Mouse (Mus musculus) cerebellum, postnatal 14 days (tissue): ENCODE data around the gene Etl4.
A peak's percentile ranks its signal among the peaks of the same experiment; 100 is the strongest.

Experiments used
- DNase-seq, 2 experiments: peaks; one replicate each; pipeline ENCODE4 v3.0.0; 2021; ENCODE audit warnings: mixed read lengths in 2 of 2

Etl4 gene

DNA sequence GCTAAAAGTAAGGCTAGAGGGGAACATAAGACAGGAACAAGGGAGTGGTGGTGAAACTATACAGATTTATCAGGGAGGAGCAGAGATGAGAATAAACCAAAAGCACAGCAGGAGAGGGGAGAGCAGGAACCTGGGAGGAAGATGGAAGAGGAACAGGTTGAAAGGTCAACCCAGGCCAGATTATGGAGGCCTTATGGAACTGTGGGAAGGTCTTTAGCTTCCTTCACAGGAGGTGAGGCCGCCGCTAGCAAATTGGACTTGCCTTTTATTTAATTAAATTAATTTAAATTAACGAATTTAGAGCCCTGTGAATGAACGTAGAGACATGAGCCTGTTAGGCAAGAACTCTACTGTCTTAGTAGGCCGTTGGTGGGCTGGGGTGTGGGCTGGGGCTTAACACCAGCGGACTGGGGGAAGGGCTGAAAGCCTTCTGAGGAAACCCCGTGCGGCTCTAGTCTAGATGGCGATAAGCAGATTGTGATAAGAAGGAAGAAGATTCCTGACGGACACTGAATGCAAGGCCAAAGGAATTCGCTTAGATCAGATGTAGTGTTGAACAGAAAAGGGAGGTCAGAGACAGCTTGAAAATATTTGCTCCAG lies 612.2 kb downstream of the Etl4 start:
- DNase-seq: no peak

DNA sequence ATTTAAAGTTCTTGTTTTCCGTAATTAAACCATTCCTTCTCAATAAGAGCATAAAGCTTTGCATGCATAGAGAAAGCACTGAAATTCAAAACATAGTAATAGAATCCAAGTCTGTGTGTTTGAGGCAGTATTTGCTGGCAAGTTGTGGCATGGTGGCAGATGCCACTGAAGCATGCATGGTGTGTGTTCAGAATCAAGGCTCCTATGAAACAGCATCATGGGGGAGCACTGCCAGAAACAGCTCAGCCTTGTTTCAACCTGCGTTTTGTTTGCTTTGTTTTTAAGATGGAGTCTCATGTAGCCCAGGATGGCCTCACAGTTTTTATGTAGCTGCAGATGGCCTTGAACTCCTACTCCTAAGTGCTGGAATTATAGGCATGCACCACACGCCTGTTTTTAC lies 614.1 kb downstream of the Etl4 start:
- DNase-seq: peak; percentile 20 to 28

DNA sequence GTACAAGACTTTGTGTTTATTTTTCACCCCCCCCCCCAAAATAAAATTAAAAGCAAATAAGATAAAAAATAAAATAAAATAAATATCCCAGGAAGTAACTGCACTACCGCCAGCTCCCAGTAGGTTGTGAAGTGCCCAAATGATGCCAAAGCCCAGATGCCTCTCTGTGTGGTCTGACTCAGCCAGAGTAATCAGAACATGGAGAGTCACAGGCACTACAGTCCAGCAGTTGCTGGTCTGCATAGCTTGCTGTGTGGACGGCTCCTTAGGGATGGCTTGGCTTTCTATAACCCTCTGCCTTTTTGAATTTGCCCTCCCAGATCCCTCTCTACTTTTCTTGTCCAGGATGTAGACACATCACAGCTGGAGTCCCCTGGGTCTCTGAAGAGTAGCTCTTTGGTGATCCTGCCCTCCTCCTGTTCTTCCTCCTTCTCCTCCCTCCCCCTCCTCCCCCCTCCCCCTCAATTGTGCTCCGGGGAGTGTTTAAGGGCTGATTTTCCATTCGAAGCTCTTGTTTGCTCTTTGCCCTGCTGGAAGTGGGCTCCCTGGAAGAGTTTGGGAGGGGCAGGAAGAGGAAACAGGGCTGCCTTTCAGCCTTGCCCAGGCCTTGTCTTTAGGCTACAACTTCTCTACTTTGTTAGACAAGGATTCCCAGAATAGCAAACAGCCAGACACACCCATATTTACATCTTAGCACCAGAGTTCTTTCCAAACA lies 616.5 kb downstream of the Etl4 start:
- no peak for DNase-seq

DNA sequence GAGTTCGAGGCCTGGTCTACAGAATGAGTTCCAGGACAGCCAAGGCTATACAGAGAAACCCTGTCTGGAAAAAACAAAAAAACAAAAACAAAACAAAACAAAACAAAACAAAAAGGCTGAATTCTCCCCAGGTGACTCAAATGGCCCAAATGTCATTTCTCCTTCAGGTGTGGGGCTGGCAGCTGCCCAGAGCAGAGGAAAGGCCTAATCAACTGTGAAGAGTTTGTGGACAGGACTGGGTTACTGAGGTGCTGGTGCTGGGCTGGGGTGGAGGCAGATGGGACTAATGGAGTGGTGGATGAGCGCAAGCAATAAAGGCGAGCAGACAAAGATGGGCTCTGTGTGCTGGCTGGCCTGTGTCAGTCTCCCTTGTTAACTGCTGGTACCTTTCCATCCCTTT lies 617.3 kb downstream of the Etl4 start:
- no peak for DNase-seq

DNA sequence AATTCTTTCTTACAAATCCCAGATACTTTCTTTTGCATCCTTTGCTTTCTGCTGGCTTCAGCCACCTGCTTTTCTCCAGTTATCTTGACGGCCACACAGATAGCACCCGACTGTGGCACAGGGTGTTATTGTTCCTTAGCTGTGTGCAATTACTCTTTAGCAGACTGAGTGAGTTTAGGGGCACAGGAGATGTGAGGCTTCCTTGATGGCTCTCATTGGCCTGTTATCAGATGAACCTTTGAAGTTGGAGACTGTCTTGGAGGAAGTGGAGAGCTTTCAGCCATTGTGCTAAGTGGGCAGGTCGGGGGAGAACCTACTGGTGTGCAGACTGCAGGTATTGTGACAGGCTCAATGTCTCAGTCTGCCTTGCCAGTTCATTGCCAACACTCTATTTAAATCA lies 623.0 kb downstream of the Etl4 start:
- DNase-seq: no peak

DNA sequence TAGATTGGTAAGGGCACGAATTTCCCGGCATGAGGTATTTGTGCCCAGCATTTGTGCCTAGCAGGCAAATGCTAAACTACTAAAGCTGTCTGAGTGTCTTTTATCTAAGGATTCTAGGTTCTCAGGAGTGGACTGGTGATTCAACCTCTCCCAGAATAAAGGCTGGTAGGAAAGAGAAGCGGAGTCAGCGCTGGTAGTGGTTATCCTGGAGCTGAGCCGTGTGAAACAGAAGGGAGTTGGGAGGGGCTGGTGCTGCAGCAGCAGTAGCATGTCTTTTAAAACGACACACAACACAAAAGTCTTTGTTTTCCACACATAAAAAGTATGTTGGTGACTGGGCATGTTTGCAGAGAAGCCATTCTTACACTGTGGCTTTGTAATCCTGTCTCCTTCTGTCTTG lies 628.2 kb downstream of the Etl4 start:
- no peak for DNase-seq

DNA sequence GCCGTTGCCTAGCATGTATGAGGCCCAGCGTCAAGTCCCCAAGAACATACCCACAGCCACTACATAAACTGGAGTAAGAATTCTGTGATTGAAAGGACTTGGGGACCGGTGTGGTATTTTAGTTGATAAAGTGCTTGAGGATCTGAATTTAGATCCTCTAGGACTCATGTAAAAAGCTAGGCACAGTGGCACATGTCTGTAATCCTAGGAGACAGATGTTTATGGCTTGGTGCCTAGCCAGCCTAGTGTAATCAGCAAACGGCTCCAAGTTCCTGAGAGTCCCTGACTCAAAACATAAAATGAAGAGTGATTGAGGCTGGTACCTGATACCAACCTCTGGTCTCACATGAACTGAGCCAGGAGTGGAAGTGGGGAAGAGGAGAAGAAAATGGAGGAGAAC lies 629.3 kb downstream of the Etl4 start:
- DNase-seq: no peak

DNA sequence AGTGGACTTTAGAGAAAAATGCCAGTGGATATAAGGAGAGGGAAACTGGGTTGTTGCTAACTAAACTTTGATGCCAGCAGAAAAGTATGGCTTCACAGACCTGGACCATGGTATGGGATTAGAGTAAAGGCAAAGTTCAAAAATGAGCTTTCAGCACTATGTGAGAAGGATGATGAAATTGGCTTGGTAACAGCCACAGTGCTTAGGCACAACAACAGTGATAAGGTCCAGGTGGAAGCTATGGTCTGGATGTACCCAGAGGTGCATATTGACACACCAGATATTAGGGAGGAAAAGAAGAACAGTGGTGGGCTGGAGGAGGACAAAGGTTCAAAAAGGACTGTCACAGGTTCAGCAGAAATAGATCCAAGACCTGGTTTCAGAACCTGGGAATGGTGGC lies 631.7 kb downstream of the Etl4 start:
- DNase-seq: no peak

DNA sequence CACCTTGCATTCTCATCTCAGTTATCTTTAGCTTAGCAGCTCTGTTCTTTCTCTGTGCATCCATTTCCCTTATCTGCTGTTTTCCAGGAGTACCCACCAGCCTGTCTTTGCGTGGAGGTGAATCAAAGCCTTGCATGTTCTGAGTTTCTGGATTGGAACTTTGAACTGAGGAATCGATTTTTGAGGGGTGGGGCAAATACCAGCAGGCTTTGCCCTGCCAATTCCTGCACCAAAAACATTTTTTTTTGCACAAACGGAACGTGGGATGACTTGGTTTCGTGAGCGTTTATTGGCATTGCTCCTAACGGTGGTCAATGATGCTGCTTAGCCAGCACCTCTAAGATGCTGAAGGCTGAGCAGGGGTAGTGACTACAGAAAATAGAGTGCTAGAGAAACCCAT lies 632.7 kb downstream of the Etl4 start:
- DNase-seq: no peak

DNA sequence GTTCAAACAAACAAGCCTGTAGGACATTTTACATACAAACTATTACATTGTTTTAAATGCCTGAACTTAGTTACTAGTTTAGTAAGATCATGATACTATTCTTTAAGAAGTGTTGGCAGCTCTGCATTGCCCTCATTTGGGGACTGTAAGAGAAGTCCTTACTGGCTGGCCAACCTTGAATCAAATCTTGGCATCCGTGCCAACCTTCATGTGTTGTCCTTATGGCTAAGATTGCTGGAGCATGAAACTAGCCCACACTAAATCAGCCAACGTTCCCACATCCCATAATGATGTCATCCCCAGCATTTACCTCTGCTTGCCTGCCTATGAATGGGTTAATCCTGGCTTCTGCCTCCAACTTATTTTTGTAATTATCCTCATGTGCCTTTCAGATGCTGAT lies 636.0 kb downstream of the Etl4 start:
- DNase-seq: peak; percentile 37 to 48

DNA sequence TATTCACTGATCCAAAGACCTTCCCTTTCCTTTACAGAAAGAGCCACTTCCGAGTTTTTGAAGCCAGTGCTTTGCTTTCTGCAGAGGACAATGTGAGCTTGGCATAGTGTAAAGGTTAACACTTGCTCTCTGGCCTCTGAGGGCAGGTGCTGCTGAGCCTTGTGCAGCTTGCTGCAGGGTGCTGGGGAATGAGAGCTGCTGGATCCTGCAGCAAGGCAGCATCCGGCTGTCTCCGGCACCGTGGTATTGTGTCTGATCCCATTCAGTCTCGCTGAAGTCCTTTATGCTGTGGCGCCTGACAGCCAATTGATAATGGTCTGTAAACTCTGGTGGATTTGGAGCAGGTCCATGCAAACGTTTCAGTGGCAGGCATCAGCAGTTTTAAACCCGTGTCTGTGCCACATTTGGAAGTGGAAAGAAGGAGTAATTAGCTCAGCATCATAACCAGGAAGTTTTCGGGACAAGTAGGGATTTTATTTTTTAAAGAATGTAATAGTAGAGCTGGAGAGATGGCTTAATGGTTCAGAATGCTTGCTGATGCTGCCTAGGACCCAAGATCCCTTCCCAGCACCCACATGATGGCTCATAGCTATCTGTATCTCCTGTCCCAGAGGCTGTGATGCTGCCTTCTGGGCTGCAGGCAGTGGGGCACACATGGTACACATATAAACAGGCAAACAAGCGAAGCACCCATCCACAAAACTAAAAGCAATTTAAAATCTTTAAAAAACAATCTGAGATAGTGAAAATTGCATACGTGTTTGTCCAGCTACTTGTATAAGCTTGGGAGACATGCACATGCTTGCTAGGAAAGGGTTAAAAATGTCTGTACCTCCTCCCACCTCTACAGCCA lies 637.1 kb downstream of the Etl4 start:
- peak in 1 of 2 experiments; percentile 8 for DNase-seq

DNA sequence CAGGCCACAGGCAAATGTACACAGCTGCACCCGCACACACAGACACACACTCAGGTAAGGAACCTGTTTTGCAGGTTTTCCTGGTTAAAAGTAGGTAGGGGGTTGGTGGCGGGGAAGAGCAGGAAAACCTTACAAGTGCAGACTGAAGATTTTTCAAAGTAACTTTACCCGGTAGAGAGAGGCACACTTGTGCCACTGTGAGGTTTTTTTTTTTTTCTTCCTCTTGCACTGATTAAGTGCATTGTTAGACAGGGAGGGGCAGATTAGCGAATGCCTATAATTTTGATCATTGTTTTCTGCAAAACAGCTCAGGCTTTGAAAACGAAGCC lies 637.7 kb downstream of the Etl4 start:
- DNase-seq: no peak

DNA sequence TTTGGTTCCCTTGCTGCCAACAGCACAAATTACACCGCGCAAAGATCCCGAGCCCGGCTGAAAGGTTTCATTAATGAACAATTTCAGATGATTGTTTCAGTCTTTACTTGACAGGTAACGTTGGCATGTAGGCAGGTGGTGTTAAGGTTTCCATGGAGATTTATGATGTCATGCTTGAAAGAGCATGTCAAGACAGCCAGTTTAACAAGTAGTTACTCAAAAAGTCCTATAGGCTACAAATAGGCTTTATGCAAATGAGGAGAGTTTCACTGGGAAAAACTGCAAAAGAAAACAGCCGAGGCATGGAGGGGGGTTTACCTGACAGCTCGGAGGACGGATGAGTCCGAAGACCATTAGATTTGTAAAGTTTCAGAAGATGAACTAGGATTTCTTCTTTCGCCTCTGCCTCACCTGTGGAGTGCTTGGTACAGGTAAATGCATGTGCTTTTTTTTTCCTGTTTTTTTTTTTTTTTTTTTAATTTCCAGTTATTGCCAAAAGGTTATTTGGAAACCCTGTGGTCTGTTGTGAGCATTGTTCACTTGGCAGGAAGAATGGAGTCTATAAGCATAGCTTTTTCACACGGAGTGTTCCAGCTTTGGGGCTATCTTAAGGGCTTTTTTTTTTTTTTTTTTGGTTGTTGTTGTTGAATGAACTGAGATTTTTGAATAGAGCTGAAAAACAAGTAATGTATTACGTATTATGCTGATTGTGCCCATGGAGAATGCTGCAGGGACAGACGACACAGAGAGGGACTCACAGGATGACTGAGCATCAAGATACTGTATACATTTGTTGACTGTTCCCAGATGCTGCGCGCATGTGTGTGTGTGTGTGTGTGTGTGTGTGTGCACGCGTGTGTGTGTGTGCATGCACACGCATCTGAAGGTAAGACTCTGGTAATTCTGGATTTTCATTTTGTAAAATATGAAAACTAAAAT lies 638.4 kb downstream of the Etl4 start:
- peak in 1 of 2 experiments; percentile 2 for DNase-seq

DNA sequence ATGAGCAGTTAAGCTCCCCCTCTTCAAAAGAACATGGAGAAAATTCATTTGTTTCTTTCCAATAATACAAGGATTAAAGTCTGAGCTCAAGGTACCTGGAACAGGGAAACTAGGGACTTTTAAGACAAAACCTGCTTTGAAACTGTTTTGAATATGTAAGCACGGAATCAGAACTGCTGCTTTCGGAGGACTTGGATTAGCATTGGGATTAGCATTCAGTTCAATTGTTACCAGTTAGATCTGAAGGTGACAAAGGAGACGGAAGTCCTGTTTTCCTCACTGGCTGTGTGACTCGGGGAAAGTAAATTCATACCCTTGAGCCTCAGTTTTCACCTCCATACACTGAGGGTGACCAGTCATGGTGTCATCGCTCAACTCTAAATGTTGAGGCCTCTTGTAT lies 639.5 kb downstream of the Etl4 start:
- DNase-seq: no peak

DNA sequence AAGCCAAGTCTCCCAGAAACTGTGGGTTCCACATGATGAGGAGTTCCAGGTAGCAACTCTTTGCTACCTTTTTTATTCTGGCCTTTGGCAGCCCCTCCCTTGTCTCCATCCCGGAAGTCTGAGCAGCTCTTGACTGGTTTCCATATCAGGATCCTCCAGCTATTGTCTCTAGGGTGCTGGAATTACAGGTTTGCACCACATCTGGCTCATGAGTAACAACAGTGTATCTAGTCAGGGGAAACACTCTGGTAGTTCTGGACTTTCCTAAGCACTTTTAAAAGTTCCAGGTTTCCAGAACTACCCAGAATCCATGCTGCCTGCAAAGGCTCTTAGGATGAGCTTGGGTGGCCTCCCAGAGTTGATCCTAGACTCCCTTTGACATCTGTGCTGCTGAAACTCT lies 640.4 kb downstream of the Etl4 start:
- DNase-seq: no peak

DNA sequence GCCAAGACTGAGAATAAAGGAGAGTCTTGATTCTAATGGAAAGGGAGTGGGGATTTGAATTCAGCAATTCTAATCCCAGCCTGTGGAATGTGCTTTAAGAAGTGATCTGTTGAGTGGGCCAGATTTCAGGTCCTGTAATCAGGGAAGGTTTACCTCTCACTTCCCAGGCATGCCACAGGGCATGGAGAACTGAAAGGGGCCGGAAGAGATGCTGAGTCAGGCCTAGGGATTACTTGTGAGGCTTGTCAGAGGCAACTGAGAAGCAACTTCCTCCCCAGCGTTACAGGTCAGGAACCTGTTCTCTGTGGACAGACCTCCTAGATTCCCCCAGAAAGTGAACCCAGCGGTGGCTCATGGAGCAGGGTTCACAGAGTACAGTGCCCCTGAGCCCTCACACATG lies 646.1 kb downstream of the Etl4 start:
- no peak for DNase-seq

DNA sequence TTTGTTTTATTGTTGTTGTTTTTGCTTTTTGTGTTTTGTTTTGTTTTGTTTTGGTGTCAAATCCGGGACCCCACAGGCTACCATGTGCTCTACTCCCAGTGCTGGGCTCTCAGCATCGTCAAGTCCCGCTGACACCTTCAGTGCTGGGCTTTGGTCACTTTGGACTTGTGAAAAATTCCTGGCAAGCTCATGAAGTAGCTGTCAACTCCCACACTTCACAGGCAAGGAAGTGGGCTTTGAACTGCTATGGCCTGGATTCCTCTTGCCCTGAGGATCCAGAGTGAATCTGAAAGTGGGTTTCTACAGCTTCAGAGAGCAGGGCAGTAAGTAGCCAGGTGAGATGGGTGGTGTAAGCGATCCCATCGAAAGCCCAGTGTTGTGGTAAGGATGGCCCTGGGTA lies 649.5 kb downstream of the Etl4 start:
- DNase-seq: no peak

DNA sequence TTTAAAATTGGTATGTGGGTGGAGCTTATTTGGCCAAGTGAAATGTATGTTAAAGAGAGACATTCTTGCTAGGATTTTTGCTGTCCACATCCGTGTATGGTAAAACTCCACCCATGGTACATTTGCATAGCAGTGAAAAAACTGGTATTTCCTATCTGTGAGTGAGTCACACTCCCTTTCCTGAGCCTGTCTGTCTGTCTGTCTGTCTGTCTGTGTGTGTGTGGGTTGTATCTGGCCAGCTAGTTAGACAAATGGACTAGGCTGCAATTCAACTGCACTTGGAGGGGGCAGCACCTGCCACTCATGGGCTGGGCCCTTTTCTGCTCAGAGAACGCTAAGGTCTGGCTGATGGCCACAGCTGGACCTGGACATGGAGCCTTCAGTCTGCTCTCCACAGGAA lies 650.1 kb downstream of the Etl4 start:
- no peak for DNase-seq

DNA sequence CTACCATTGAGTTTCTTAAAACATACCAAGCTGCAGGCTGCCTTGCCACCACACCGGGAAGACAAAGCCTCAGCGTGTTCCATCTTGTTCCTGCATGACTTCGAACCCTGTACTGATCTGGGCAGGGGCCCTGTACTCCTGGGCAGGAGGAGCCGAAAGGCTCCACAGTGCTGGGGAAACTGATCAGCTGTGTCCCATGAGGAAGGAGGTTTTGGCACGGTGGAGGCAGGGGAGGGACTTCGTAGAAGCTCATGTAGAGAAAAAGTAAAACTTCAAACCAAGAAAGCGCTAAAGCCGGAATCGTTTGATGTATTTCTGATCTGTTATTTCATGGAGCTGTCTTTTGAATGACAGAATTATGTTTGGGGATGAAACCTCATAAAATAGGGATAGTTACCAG lies 651.0 kb downstream of the Etl4 start:
- DNase-seq: no peak

DNA sequence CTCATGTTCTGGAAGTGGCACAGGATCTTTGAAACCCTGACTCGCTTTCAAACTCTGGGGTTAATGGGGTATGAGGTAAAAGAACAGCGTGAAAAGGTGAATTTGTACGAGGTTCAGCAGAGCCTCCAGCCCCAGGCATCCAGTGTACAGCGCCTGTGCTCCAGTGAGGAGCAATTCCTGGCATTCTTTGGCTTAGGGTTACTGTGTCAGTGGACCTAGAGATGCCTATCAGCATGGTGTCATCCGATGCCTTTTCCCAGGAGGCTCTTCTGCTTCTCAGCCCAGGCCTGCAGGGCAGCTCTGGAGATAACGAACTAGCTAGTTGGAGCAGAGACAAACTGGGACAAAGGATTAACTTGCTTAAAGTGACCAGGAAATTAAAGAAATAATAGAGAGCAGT lies 653.5 kb downstream of the Etl4 start:
- DNase-seq: no peak

DNA sequence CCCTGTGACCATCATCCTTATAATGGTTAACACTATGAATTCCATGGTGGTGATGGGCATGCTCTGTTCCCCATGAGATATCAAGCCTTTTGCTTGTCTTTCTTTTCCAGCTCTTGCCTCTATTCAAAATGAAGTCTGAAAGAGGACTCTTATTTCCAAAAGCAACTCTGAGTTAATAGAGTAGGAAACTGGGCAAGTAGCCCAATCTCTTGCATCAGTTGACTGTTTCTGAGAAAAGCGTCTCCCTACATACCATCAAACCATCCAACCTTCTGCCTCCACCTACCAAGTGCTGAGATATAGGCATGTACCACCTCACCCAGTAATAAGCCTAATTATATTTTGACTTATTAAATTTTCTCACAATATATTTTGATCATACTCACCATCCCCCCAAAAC lies 658.9 kb downstream of the Etl4 start:
- no peak for DNase-seq

DNA sequence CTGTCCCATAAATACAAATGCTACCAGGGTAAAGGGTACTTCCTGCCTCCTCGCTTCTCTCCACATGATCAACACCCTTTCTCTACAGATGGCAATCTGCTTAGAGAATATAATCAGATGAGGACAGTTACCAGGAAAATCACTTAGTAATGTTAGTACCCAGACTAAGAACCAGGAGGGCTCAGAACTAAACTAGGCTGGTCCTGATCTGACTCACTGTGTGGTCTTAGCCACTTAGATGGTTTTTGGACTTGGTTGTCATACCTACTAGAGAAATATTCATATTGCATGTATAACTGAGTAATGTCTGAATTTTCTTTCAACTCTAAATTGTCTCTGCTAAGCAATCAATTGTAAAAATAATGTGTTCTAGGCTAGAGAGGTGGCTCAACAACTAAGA lies 662.4 kb downstream of the Etl4 start:
- no peak for DNase-seq

DNA sequence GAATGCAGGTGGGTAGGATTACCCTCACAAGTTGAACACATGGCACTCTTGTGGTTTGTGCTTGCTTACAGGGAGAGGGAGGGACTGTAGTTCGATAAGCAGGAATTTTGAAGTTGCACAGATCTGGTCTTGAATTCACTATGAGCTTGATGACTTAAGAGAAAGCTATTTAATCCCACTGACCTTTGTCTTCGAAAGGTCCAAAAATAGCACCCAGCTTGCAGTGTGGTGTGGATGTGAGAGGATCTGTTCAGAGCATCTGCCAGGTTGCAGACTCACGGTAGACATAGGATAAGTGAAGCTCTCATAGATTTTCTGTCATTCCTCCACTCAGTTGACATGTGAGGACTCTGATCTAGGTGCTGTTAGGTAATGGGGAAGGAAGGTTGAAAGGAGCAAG lies 670.8 kb downstream of the Etl4 start:
- no peak for DNase-seq
